Mouse (Mus musculus) frontal cortex, postnatal 10 days (tissue): ENCODE measurements at regions not wholly inside any gene's neighbourhood (a gene's known extent, or its start where the extent isn't known, plus 50 kb on each side); places are given as distances from the start of the nearest gene placed in this dataset.

Experiments used
- DNase-seq, 2 experiments: peaks; one replicate each; pipeline ENCODE4 v3.0.0; 2022; ENCODE audit warnings: low spot score in 2 of 2, mixed read lengths in 1 of 2

- no peak for DNase-seq
Observed at GRCm38 (mm10) chr14:73730796-73731195, 69.8 kb downstream of the Gm21750 start.

DNA sequence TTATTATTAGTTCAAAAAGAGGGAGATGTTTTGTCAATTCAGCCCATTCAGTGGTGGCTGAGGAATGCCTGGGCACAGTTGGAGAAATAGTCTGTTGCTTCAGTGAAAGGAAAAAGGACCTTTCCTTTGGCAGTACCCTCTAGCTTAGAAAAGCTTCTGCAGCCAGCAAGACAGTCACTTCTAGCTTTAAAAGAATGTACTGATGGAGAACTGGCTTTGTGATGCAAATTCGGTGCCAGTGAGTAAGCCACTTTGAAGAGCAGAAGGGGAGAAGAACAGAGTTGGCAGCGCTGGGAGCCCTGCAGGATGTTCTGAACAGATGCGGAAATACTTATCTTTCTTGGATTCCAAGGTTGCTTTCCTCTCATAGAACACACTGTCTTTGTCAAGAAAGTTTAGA lies 71.1 kb downstream of the Gm21750 start:
- peak; percentile 10 to 20 for DNase-seq

GRCm38 (mm10) chr14:73750790-73751189 lies 89.8 kb downstream of the Gm21750 start:
- no peak for DNase-seq

DNA sequence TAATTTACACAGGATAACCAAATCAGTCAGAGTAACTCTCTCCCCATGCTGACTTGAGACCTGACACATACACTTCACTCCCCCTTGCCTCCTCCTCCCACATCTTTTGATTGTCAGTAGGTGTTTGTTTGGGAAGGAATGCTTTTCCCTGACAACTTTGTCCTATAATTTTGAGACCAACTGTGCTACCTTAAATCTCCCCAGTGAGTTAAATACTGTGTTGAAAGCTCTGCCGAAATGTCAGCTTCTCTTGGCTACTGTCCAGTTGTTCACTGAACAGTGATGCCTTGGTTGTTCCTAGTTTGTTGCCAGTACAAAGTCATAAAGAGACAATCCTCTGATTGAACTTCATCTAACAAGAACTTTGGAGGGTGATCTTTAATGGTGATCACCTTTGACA lies 99.0 kb downstream of the Gm21750 start:
- DNase-seq, result no peak

- no peak for DNase-seq
Observed at GRCm38 (mm10) chr14:73772964-73773363, 111.9 kb downstream of the Gm21750 start.

- no peak for DNase-seq
Observed at GRCm38 (mm10) chr14:73773810-73774209, 112.8 kb downstream of the Gm21750 start.

DNA sequence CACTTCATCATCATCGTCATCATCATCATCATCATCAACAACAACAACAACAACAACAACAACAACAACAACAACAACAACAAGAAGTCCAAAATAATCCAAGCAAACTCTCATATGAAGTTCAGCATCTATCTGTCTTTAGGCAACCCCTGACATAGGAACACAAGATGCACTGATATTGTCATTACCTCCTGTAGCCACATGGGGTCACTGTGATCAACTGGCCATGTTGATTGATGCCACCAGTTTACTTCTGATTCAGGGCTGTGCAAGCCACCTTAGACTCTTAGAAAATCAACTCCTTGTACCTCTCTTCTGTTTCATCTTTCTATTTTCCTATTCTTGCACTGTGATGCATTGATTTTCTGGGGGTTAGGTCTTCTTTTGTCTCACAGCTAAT lies 115.0 kb downstream of the Gm21750 start:
- peak in 1 of 2 experiments; percentile 27 for DNase-seq

GRCm38 (mm10) chr14:73807169-73807568 lies 146.1 kb downstream of the Gm21750 start:
- DNase-seq, result no peak

DNA sequence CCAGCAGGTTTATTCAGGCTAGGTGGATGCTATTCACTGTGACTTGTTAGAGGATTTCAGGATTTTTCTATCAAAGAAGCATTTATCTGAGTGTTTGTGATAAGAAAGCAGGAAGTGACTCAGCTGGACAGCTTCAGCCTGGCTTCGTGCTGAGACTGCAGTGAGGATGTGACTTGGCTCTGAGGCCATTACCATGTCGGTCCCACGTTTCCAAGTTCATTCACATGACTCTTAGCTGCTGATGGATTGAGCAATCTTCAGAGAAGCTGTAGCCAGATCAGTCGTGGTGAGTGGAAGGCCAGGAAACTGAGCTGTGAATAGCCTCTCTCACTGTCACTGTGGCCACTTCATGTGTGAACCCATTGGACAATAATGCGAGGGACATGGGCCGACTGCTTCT lies 177.9 kb downstream of the Gm21750 start:
- no peak for DNase-seq

- DNase-seq, result no peak
Observed at GRCm38 (mm10) chr14:73861782-73862181, 200.8 kb downstream of the Gm21750 start.

DNA sequence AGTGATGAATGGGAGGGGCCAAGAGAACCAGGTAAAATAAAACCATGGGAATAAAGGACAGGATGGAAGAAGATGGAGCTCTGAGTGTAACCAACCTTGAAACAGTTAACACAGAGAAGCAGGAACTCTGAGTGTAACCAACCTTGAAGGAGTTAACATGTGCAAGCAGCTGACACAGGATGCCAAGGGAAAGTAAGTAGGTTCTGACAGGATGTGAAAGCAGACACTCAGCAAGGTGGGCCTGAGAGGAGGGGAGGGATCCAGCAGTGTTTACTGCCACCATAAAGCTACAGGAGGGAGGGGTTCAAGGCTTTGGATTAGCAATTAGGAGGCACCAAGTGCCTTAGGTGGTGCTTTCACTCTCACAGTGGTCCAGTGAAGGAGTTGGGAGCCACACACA lies 213.3 kb downstream of the Gm21750 start:
- DNase-seq, result no peak

DNA sequence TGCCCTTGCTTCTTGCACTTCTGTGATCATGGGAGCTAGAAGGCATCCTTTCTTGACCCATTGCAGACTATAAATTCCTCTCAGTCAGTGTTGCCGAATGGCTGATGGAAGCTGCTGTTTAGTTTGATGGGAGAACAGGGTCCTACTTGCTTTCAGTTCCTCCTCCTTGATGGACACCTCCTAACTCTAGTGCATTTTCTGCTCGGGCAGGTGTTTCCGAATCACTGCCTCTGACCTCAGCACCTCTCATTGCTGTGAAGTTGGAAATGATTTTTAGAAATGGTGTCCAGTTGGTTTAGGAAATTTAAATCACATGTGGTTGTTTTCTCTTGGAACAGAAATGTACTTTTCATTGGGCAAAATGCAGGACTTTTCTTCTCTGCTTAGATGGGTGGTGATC lies 214.9 kb downstream of the Gm21750 start:
- DNase-seq, result no peak

GRCm38 (mm10) chr14:73878267-73878666 lies 217.2 kb downstream of the Gm21750 start:
- DNase-seq, result no peak

DNA sequence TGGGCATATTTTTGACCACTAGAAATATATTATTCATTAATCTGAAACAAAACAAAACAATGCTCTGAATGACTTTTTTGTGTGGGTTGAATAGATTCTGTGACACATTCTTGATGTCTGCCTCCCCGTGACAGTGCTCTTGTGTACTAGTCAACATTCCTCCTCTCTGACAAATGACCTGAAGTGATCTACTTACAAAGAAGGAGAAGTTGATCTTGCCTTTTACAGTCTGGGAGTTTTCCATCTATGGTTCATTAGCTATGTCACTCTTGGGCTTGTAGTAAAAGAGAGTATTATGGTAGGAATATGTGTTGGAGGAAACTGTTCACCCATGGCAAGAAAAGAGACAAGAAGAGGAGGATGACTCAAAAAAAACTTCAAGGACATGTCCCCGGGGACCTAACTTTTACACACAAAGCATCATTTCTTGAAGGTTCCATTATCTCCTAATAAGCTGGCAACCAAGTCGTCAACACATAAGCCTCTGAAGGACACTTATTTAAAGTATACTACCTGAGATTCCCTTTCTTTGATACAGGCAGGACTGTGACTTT lies 217.9 kb downstream of the Gm21750 start:
- DNase-seq, result no peak

DNA sequence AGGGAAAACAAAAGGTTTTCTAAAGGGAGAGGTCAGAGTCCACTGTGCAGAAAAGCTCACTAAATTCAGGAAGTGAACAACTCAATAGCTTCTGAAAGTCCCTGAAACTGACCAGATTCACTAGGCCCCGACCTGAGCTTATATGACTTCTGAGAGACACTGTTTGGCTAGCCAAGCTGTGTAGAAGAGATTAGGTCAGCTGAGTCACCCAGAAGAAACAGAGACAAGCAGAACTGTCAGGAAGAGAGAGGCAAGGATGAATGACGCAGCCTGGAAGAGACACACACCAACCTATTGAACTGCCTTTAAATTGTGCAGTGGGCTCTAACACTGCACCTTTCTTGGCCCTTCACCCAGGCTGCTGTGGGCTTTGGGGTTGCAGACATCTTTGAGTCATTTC lies 230.4 kb downstream of the Gm21750 start:
- no peak for DNase-seq

DNA sequence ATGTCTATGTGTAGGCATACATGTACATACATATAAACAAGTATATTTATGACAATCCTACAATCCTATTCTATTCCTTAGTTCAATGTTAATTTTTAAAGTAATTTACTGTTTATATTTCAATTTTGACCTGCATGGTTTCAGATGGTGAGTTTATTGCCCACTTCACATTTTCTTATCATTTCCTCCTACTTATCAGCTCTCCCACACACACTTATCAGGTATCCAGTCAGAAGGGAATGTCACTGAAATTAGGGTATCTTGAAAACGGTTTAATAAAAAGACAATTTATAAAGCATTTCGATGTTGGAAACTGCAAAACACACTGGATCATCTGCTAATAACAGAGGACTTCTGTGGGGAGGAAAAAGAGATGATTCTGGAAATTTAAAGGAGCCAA lies 233.8 kb downstream of the Gm21750 start:
- DNase-seq, result no peak

- no peak for DNase-seq
Observed at GRCm38 (mm10) chr14:73895266-73895665, 234.2 kb downstream of the Gm21750 start.

GRCm38 (mm10) chr14:73899078-73899477 lies 238.1 kb downstream of the Gm21750 start:
- DNase-seq, result no peak

DNA sequence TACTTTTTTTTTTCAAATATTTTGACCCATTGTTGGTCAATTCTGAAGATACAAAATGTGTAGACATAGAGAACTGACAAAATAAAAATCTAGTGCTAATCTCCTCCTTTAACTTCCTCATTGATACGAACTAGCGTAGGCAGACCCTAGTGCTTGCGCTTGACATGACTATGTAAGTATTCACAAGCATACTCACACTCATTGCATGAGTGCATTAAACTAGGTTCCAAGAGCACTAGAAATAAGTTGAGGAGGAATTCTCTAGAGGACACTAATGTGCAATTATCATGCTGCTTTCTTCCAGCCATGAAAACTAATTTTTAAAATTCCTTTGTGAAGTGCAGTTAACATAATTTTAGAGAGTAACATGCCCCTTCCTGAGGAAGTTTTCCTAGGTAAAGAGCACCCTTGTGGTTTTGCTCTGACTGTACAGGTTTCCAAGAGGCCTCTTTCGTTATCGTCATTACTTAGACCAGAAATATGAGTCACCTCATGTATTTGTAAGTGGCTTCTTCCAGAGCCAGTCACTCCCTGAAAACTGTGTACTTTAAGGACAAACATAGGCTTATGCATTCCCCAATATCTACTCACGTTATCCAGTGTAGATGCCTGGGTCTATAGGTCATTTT lies 241.2 kb downstream of the Gm21750 start:
- DNase-seq, result no peak

DNA sequence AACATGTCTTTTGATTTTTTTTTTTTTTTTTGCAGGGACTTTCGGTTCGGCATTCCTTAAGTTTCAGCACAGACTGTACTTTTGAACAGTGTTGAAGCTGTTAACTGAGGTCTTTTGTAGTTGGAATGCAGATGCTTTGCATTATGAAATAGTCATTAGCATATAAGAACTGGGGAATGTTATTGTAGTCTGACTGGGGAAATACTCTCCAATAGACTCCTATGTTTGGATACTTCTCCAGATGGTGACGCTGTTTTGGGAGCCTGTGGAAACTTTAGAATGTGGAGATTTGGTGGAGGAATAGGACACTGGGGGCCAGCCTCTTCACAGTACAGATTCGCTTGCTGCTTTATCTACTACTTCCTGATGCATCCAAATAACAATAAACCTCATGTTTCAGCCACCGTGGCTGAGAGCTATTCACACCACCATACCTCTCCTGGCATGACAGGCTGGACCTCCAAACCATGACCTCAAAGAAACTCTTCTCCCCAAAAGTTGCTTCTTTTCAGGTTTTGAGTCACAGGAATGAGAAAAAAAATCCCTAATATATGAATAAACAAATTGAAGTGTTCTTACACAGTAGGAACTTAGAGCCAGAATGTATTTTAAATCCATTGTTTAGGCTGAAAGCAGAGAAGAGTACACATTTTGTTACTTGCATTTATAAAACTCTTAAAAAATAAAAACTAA lies 252.9 kb downstream of the Gm21750 start:
- DNase-seq, result no peak

- no peak for DNase-seq
Observed at GRCm38 (mm10) chr14:73915990-73916389, 255.0 kb downstream of the Gm21750 start.

- DNase-seq, result no peak
Observed at GRCm38 (mm10) chr14:73931095-73931494, 270.1 kb downstream of the Gm21750 start.

- DNase-seq, result no peak
Observed at GRCm38 (mm10) chr14:73947316-73947715, 286.3 kb downstream of the Gm21750 start.
